Mouse (Mus musculus): ENCODE results near the gene Fhl2. TPM values are rescaled to one million over a fixed set of nuclear protein-coding genes. Genes with fewer than 3 reads are reported as not detected.

Gene Fhl2
- polyA plus RNA-seq, 1 experiment from 2014 or later = 11.9 TPM

- Histone ChIP-seq H3K4me3 (ENCODE audit: low read depth, low read length) (no peak overlapping the region), H3K4me1 (ENCODE audit: control insufficient read depth, insufficient read depth, low read length) (peaks cover 5% of the 10 kb centered on the region), H3K36me3 (ENCODE audit: control insufficient read depth, insufficient read depth, low read length) (no peaks in the 10 kb centered on the region), H3K4me2 (ENCODE audit: low read length) (no peak overlapping the region), H3K9me3 (replicated peaks; ENCODE audit: control insufficient read depth, low read length) (no peaks in the 10 kb centered on the region), H3K27ac (ENCODE audit: low read depth, low read length) (no peak overlapping the region), H3K27me3 (replicated peaks; ENCODE audit: control insufficient read depth, insufficient read depth, low read length) (no peaks in the 10 kb centered on the region), H3K9ac (ENCODE audit: low read length) (no peak overlapping the region)
- 91% methylated on average over 5 of the region's 5 CpGs for WGBS
- DNase-seq (ENCODE audit: low spot score) = no peak
- ATAC-seq = no peak
Observed at GRCm38 (mm10) chr1:43164582-43164981, 32.2 kb downstream of the Fhl2 start.

GRCm38 (mm10) chr1:43163467-43164418 is 33.0 kb downstream of the Fhl2 start:
- ATAC-seq = peak; percentile 88
- H3K27ac ChIP-seq (ENCODE audit: low read depth, low read length) = no peak overlapping the region
- 7% methylated on average over 61 of the region's 61 CpGs for WGBS

GRCm38 (mm10) chr1:43163084-43163466 is 33.7 kb downstream of the Fhl2 start:
- ATAC-seq (peak; percentile 54), DNase-seq (ENCODE audit: low spot score) (peak; percentile 9)
- whole genome bisulfite sequencing = 5% methylated on average over 5 of the region's 6 CpGs
- H3K4me2 ChIP-seq (ENCODE audit: low read length) = peak overlapping the region; percentile 97
- peak overlapping the region; percentile 78 for H3K9ac ChIP-seq (ENCODE audit: low read length)
- H3K36me3 ChIP-seq (ENCODE audit: control insufficient read depth, insufficient read depth, low read length) = no peaks in the 10 kb centered on the region
- peak overlapping the region; percentile 65 for H3K4me3 ChIP-seq (ENCODE audit: low read depth, low read length)
- H3K9me3 ChIP-seq (replicated peaks; ENCODE audit: control insufficient read depth, low read length) = no peaks in the 10 kb centered on the region
- H3K27me3 ChIP-seq (replicated peaks; ENCODE audit: control insufficient read depth, insufficient read depth, low read length) = no peaks in the 10 kb centered on the region
- H3K4me1 ChIP-seq (ENCODE audit: control insufficient read depth, insufficient read depth, low read length) = peaks cover 5% of the 10 kb centered on the region
- no peak overlapping the region for H3K27ac ChIP-seq (ENCODE audit: low read depth, low read length)

More at GRCm38 (mm10) chr1:43163467-43164418, 33.0 kb downstream of the Fhl2 start:
- H3K9me3 ChIP-seq (replicated peaks; ENCODE audit: control insufficient read depth, low read length) = no peaks in the 10 kb centered on the region
- peak overlapping the region; percentile 65 for H3K4me3 ChIP-seq (ENCODE audit: low read depth, low read length)
- H3K27me3 ChIP-seq (replicated peaks; ENCODE audit: control insufficient read depth, insufficient read depth, low read length) = no peaks in the 10 kb centered on the region
- peak; percentile 74 for DNase-seq (ENCODE audit: low spot score)
- peak overlapping the region; percentile 97 for H3K4me2 ChIP-seq (ENCODE audit: low read length)
- no peaks in the 10 kb centered on the region for H3K36me3 ChIP-seq (ENCODE audit: control insufficient read depth, insufficient read depth, low read length)
- peaks cover 5% of the 10 kb centered on the region for H3K4me1 ChIP-seq (ENCODE audit: control insufficient read depth, insufficient read depth, low read length)
- peak overlapping the region; percentile 78 for H3K9ac ChIP-seq (ENCODE audit: low read length)

GRCm38 (mm10) chr1:43162394-43162793 is 34.4 kb downstream of the Fhl2 start:
- 93% methylated on average over 3 of the region's 3 CpGs for WGBS
- H3K4me1 ChIP-seq (ENCODE audit: control insufficient read depth, insufficient read depth, low read length) = peaks cover 5% of the 10 kb centered on the region
- no peaks in the 10 kb centered on the region for H3K9me3 ChIP-seq (replicated peaks; ENCODE audit: control insufficient read depth, low read length)
- no peak overlapping the region for H3K4me3 ChIP-seq (ENCODE audit: low read depth, low read length)
- H3K4me2 ChIP-seq (ENCODE audit: low read length) = no peak overlapping the region
- H3K27ac ChIP-seq (ENCODE audit: low read depth, low read length) = no peak overlapping the region
- no peak for ATAC-seq
- H3K27me3 ChIP-seq (replicated peaks; ENCODE audit: control insufficient read depth, insufficient read depth, low read length) = no peaks in the 10 kb centered on the region
- no peak overlapping the region for H3K9ac ChIP-seq (ENCODE audit: low read length)
- H3K36me3 ChIP-seq (ENCODE audit: control insufficient read depth, insufficient read depth, low read length) = no peaks in the 10 kb centered on the region
- DNase-seq (ENCODE audit: low spot score) = no peak

GRCm38 (mm10) chr1:43159429-43159828 is 37.4 kb downstream of the Fhl2 start:
- 76% methylated on average over 4 of the region's 4 CpGs for WGBS
- Histone ChIP-seq H3K27ac (ENCODE audit: low read depth, low read length) (no peak overlapping the region), H3K4me2 (ENCODE audit: low read length) (no peak overlapping the region), H3K4me3 (ENCODE audit: low read depth, low read length) (no peak overlapping the region), H3K9me3 (replicated peaks; ENCODE audit: control insufficient read depth, low read length) (no peaks in the 10 kb centered on the region), H3K27me3 (replicated peaks; ENCODE audit: control insufficient read depth, insufficient read depth, low read length) (no peaks in the 10 kb centered on the region), H3K4me1 (ENCODE audit: control insufficient read depth, insufficient read depth, low read length) (peaks cover 5% of the 10 kb centered on the region), H3K36me3 (ENCODE audit: control insufficient read depth, insufficient read depth, low read length) (no peaks in the 10 kb centered on the region), H3K9ac (ENCODE audit: low read length) (no peak overlapping the region)
- ATAC-seq = no peak
- no peak for DNase-seq (ENCODE audit: low spot score)

GRCm38 (mm10) chr1:43157907-43158306 is 38.9 kb downstream of the Fhl2 start:
- no peaks in the 10 kb centered on the region for H3K36me3 ChIP-seq (ENCODE audit: control insufficient read depth, insufficient read depth, low read length)
- H3K27me3 ChIP-seq (replicated peaks; ENCODE audit: control insufficient read depth, insufficient read depth, low read length) = no peaks in the 10 kb centered on the region
- H3K27ac ChIP-seq (ENCODE audit: low read depth, low read length) = no peak overlapping the region
- H3K4me1 ChIP-seq (ENCODE audit: control insufficient read depth, insufficient read depth, low read length) = no peaks in the 10 kb centered on the region; the same call in 1 of the 2 replicates
- ATAC-seq (no peak), DNase-seq (ENCODE audit: low spot score) (no peak)
- no peak overlapping the region for H3K4me2 ChIP-seq (ENCODE audit: low read length)
- H3K9me3 ChIP-seq (replicated peaks; ENCODE audit: control insufficient read depth, low read length) = no peaks in the 10 kb centered on the region
- no peak overlapping the region for H3K4me3 ChIP-seq (ENCODE audit: low read depth, low read length)
- WGBS = 91% methylated on average over 2 of the region's 2 CpGs
- H3K9ac ChIP-seq (ENCODE audit: low read length) = no peak overlapping the region

GRCm38 (mm10) chr1:43154491-43154890 is 42.3 kb downstream of the Fhl2 start:
- Histone ChIP-seq H3K9me3 (replicated peaks; ENCODE audit: control insufficient read depth, low read length) (no peaks in the 10 kb centered on the region), H3K36me3 (ENCODE audit: control insufficient read depth, insufficient read depth, low read length) (no peaks in the 10 kb centered on the region), H3K27ac (ENCODE audit: low read depth, low read length) (no peak overlapping the region), H3K4me2 (ENCODE audit: low read length) (no peak overlapping the region), H3K4me1 (ENCODE audit: control insufficient read depth, insufficient read depth, low read length) (no peaks in the 10 kb centered on the region), H3K4me3 (ENCODE audit: low read depth, low read length) (no peak overlapping the region), H3K9ac (ENCODE audit: low read length) (no peak overlapping the region), H3K27me3 (replicated peaks; ENCODE audit: control insufficient read depth, insufficient read depth, low read length) (no peaks in the 10 kb centered on the region)
- DNase-seq (ENCODE audit: low spot score) = no peak
- no peak for ATAC-seq
- 86% methylated on average over 2 of the region's 2 CpGs for WGBS

- H3K4me3 ChIP-seq (ENCODE audit: low read depth, low read length) = no peak overlapping the region
- H3K4me2 ChIP-seq (ENCODE audit: low read length) = no peak overlapping the region
- no peaks in the 10 kb centered on the region for H3K27me3 ChIP-seq (replicated peaks; ENCODE audit: control insufficient read depth, insufficient read depth, low read length)
- H3K27ac ChIP-seq (ENCODE audit: low read depth, low read length) = no peak overlapping the region
- H3K4me1 ChIP-seq (ENCODE audit: control insufficient read depth, insufficient read depth, low read length) = no peaks in the 10 kb centered on the region
- H3K36me3 ChIP-seq (ENCODE audit: control insufficient read depth, insufficient read depth, low read length) = no peaks in the 10 kb centered on the region
- H3K9me3 ChIP-seq (replicated peaks; ENCODE audit: control insufficient read depth, low read length) = no peaks in the 10 kb centered on the region
- DNase-seq (ENCODE audit: low spot score) (no peak), ATAC-seq (no peak)
- no peak overlapping the region for H3K9ac ChIP-seq (ENCODE audit: low read length)
- 83% methylated on average over 5 of the region's 5 CpGs for WGBS
Observed at GRCm38 (mm10) chr1:43153538-43153937, 43.2 kb downstream of the Fhl2 start.

- Histone ChIP-seq H3K27me3 (replicated peaks; ENCODE audit: control insufficient read depth, insufficient read depth, low read length) (no peaks in the 10 kb centered on the region), H3K4me2 (ENCODE audit: low read length) (no peak overlapping the region), H3K27ac (ENCODE audit: low read depth, low read length) (no peak overlapping the region), H3K36me3 (ENCODE audit: control insufficient read depth, insufficient read depth, low read length) (no peaks in the 10 kb centered on the region), H3K4me1 (ENCODE audit: control insufficient read depth, insufficient read depth, low read length) (no peaks in the 10 kb centered on the region), H3K9ac (ENCODE audit: low read length) (no peak overlapping the region), H3K4me3 (ENCODE audit: low read depth, low read length) (no peak overlapping the region), H3K9me3 (replicated peaks; ENCODE audit: control insufficient read depth, low read length) (no peaks in the 10 kb centered on the region)
- WGBS = 89% methylated on average over 4 of the region's 4 CpGs
- DNase-seq (ENCODE audit: low spot score) (no peak), ATAC-seq (no peak)
Observed at GRCm38 (mm10) chr1:43152626-43153025, 44.2 kb downstream of the Fhl2 start.

Measured in forebrain, embryonic 14.5 days (tissue).